Mouse (Mus musculus) adrenal gland, adult 2 months (tissue): ENCODE results near the gene Lamb3. TPM values are rescaled to one million over a fixed set of nuclear protein-coding genes. Genes with fewer than 3 reads are reported as not detected.
"Not testable (repeated sequence)": the region's sequence is repeated elsewhere in the genome, so short reads cannot be mapped to it uniquely, and the experiment has no call there.

Experiments
- DNase-seq: peaks from one replicate; pipeline ENCODE4 v3.0.0; 2021
- polyA plus RNA-seq: library from polyadenylated mRNA; depleted of rRNA; stranded (reverse); fragments of >200 nt; gene quantifications from 2 replicates; pipeline ENCODE4 v1.2.3, GENCODE M21; 2012
- total RNA-seq, 2 experiments: library from RNA; stranded (reverse); gene quantifications; 2 replicates each; pipeline ENCODE4 v1.2.3; 2021

Lamb3 gene
- total and polyA plus RNA-seq, 3 experiments = 0.30 to 2.3 (median 0.69) TPM

DNA sequence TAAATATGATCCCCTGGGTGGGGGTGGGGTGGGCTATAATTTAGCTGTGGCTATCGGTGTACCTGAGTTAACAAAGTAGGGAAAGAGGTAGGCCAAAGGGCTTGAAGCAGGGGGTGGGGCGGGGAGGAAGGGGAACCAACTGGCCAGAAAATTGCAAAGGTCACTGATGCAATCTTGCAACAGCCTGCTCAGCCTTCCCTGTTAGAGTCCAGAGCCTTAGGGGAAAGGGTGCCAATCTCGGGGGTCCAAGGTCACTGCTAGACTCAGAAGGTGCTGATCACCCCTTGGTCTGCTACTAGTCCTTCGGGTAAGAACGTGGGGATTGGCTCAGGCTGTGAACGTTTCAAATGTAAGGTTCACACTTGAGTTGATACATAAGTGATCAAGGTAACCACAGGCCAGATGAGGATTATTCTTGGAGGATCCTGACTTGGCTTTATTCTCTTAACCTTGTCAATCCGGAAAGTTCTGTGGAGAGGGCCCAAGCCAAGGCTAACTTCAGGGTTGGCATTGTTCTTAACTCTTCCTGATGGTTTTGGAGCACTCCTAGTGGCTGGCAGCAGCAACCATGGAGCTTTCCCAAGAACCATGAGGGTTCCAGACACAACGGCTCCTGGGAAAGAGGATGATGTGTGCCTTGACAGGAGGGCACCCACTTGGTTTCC lies 67.0 kb downstream of the Lamb3 start:
- DNase-seq = peak; percentile 61

DNA sequence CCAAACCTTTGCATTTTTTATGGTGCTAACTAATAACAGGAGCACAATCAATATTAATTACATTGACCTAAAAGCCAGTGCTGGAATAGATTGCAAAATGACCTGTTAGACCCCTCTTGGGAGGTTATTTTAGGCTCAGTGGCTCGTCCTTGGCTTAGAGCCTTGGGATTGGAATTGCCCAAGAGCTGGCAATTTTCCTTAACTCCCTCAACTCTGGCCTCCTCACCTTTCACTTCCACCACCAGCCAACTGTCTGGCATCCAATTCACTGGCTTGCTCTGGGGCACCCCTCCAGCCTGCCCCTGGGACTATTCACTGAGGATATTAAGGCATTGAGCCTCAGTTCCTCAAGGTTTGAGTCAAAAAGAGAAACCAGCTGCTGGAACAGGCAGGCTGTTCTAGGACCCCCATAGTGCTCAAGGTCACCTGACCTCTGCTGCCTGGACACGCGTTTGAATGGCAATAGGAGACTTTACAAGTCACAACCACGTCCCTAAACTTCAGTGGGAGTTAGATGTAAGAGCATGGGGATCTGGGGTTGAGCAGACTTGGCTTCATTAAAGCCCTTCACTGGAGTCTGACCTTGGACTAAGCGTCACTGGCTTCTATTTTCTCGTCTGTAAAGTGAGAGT lies 71.0 kb downstream of the Lamb3 start:
- peak; percentile 81 for DNase-seq

DNA sequence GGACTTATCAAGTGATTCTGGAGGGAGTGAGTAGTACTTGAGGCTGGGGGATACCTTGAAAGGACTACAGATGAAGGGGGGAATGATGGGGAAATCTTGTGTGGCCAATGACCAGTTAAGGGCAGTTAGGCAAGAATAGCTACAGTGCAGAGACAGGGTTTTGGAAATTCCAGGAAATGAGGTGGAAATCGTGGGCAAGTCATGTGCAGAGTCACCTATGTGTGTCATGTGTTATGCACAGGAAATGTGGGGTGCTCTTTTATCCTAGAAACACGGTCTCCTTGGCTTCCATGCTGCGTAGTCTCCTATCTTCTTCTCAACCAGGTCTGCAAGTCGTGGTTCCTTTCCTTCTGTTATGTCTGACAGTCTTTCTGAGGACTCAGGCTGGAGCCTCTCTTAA lies 72.0 kb downstream of the Lamb3 start:
- DNase-seq = no peak

DNA sequence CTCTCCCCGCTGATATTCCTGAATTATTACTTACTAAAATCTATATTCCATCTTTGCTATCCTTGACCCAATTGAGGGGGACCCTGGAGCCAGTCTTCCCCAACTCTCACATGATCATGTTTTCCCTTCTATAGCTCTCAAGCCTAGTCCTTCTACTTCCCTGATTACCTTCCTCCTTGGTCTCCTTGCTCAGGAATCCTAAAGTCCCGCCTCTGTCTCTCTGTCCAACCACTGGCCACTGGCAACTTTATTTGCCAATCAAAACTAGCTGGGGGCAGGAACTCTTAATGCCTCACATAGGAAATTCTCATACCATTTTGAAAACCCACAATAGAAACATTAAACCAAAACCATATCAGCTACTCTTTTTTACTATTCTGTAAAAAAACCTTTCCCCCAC lies 73.8 kb downstream of the Lamb3 start:
- no peak for DNase-seq

DNA sequence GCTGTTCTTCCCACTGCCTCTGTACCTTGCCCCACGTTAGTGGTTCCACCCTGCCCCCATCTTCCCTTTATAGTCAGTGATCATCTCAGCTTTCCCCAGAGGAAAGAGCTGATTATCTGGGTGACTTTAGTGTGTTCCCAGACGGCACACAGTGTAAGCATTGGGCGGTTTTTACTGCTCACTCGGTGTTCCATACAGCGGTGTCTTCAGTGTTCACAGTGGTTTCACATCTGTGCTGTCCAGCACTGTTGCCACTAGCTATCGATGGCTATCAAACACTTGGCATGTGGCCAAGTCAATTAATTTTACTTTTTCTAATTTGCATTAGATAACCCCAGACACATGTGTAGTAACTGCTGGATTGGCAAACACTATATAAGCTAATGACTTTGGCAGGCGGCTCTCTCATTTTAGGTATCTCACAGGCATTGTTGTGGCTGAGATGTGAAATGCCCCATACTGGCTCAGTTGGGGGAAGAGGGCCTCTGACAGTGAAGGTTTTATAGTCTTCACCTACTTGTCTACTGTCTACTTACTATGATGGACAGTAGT lies 76.8 kb downstream of the Lamb3 start:
- DNase-seq = no peak

DNA sequence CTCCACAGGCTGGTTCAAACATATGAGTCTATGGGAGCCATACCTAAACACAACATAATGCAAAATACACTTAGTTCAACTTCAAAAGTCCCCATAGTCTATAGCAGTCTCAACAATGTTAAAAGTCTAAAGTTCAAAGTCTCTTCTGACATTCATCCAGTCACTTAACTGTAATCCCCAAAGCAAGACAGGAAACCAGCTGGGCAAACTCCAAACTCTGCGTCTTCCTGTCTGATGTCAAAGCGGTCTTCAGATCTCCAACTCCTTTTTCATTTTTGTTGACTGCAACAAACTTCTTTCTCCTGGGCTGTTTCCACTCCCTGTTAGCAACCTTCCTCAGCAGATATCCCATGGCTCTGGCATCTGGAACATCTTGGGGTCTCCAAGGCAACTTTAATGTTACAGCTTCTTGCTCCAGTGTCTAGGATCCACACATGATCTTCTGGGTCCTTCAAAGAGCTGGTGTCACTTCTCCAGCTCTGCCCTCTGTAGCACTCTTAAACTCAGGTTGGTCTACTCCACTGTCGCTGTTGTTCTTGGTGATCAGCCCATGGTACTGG lies 78.3 kb downstream of the Lamb3 start:
- DNase-seq = not testable (repeated sequence)

DNA sequence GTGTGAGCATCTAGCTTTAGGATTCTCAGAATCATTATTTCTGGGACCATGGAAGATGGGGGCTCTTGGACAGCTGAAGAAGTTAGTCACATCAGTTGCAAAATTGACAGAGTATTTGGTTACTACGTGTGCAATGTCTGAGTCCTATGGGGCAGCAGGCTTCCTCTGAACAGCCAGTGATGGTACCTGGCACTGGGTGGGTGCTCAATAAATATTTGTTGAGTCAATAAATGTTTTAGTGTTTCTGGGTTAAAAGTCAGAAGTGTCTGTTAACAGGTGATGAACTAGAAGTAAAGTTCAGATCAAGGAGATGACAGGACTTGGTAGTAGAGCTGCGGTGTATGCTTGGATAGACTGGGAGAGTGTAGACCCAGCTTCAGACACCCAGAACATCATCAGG lies 80.1 kb downstream of the Lamb3 start:
- DNase-seq = no peak

DNA sequence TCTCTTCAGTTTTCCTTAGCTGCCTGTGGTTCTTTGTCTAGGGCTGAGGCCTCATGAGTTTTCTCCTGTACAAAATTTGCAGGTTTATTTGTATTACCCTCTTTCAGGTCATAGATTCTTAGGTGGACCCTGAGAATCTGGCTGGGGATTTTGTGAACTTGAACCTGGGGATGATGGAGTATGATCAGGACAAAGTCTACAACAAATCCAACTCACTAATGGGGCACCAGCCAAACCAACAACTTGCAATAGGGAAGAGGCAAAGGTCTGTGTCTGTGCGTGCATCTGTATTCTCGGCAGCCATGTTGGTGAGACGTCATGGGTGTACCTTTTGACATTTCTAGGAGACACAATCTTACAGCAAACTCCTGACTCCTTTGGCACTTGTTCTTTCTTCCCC lies 81.6 kb downstream of the Lamb3 start:
- DNase-seq = no peak

DNA sequence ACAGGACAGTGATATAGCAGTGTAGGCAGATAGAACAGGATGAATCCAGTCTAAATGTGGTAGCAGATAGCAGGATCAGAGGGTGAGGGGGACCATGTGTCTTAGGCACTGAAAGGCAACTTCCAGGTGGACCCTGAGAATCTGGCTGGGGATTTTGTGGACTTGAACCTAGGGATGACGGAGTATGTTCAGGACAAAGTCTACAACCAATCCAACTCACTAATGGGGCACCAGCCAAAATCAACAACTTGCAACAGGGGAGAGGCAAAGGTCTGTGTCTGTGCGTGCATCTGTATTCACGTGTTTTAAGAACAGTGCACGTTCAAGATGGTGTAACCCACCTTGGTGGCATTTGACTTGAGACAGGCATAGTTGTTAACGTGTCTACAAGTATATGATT lies 82.4 kb downstream of the Lamb3 start:
- DNase-seq = peak; percentile 19

DNA sequence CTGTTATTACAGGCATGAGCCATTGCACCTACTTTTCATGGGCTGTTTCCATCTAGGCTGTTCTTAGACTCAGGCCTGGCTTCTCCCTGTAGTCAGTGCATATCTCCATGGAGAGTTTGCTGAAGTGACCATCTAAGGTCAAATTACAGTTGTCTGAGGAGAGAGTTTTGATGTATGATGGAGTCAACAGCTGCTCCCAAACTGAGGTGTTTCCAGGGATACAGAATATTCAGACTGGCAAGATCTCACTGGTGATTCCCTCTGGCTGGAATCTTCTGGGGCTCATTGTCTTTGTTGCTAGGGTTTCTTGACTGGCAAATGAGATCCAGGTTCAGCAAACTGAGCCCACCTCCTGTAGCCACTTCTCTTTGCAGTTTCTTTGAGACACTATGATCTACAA lies 83.2 kb downstream of the Lamb3 start:
- no peak for DNase-seq

DNA sequence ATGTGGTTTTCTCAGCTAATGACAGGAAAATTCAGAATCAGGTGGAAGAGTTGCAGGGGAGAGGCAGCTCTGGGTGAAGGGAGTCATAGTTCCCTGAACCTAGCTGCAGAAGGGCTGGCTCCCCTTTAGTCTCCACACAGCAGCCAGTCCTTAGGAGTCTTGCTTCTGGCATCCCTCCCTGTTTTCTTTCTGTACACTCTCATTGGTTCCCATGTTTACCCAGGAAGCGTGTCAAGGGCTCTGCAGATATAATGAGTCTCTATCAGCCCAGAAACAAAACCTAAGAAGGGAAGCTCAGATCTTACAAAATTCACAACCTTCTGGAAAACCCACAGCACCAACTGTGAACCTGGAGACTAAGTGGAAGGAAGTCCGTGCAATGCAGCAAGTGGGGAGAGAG lies 85.5 kb downstream of the Lamb3 start:
- no peak for DNase-seq

DNA sequence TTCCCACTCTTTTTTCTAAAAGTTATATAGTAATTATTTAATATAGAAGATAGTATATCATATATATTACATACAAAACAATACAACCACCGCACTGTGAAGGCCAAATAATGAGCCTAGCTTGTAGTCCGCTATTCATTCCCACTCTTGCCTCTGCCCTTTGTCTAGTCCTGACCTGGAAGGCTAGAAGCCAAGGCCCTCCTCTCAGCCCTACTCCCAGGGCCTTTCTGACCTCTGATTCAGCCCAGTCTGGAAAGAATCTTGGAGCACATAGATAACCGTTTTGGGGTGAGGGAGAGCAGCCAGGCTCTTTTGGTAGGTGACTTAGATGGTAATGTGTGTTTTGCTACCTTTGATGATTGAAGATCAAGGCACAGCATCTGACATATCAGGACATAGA lies 86.4 kb downstream of the Lamb3 start:
- DNase-seq = peak; percentile 48

DNA sequence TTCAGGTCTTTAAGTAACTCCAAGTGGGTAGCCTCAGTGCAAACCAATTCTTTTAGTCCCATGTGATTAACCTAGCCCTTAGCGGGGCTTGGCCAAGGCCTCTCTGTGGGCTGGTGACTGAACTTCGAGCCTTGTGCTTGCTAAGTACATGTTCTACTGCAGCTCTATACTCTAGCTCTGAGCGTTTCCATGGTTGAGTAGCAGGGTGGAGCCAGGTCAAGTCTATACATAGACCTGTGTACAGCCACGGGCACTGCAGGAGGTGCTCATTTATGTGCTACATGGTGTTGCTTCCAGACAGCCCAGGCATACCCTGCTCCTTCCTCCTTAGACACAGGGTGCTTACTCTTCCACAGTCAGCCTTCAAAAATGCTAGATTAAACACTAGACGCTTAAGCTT lies 88.4 kb downstream of the Lamb3 start:
- DNase-seq = no peak

DNA sequence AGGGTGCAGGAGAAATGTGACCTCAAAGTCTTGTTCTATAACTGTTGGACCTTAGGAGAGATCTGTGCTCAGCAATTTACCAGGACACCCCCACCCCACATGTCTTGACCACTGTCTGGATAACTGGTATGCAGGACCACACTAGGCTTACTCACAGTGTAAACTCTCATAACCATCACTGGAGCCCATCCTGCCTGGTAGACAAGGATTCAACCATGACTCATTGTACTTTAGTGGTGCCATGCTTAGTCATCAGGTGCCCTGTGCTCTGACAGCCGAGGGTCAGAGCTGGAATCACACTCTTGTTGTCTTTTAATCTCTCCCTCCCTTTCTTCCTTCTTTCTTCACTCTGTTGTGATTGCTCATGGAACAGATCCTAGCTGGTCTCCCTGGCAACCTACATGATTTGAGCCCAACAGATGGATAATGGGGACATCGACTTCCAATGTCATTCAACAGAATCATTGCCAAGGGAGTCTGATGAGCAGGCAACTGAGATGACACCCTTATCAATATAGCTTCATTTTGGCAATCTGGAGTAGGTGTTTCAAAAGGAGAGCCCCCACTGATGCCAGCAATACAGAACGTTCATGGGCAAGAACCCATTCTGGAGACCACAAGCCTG lies 90.8 kb downstream of the Lamb3 start:
- DNase-seq = peak; percentile 68

DNA sequence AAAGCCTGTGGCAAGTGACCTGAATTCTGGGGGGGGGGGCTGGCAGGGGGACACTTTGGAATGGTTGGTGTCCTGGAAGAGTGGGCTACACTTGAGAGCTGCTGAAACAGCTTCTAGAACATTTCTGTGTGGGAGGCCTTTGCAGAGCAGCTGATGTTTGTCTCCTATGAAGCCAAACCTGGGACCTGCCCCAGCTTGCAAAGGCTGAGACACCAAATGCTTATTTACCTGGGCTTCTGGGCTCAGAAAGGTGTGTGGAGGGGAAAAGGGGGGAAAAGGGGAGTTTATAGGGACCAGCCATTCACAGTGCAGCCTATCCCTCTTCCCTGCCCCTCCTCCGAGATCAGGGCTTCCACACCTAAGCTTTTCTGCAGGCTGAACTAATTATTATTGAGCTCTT lies 92.5 kb downstream of the Lamb3 start:
- no peak for DNase-seq

DNA sequence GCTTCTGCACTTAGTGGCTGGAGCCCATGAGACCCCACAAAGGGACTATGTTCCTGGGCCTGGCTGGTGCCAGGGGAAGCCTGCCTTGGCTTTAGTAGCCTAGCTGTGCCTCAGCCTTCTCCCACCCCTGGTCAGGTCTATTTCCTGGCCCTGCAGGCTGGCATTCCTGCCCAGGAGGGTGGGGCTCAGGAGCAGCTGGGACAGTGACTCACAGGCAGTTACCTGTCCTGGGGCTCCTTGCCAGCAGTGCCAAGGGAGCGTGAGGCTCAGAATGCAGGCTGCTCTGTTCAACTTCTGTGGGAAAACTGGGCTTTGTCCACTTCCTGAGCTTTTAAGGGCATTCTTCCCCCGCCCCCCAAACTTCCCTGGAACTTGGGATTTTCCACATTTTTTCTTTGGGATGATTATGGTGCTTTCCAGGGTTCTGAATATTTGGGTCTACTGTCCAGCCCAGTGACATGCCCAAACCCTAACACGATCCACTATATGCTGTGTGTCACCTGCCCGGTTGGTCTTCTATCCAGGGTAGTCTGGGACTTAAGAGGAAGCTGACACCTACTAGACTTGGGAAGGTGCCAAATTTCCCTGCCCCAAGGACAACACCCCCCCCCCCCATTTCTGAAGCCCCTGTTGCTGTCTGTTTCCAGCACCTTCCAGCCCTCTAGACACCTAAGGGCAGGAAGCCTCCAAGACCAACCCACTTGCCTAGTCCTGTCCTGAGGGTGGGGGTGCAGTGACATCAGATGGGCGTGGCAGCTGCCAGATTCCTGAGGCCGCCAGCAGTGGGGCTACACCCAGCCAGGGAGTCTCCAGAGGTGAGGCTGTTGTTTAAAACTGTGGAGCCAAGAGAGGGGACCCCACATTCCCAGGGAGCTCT lies 94.0 kb downstream of the Lamb3 start:
- no peak for DNase-seq

DNA sequence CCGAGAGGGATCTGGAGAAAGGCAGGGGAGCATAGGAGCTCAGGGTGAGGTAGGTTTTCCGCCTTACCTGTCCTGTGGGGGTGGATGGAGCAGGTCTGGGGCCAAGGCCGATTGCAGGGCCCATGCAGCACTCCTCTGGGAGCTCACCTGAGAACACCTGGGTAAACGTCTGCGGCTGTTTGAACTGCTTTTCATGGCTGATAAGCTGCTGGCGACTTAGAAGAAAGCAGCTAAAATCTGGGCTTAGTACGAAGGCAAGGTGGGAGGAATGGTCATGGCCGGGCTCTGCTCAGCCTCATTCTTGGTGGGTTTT lies 94.5 kb downstream of the Lamb3 start:
- DNase-seq = no peak

DNA sequence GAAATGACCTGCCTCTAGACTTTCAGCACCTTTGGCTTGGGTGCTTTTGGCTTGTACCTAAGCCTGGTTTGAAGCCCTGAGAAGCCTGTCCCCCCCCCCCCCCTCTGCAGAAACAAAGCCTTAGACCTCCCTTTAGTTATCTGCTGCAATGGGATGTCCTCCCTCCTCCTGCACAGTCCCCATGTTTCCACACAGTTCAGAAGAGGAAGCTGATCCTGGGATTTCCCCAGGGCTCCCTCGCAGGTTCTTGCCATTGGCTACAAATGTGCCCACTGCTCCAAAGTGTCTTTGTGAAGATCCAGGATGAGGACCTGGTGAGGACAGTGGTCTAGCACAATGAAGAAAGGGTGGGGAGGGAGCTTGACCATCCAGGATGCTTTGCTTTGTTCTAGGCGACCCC lies 95.6 kb downstream of the Lamb3 start:
- DNase-seq = no peak

DNA sequence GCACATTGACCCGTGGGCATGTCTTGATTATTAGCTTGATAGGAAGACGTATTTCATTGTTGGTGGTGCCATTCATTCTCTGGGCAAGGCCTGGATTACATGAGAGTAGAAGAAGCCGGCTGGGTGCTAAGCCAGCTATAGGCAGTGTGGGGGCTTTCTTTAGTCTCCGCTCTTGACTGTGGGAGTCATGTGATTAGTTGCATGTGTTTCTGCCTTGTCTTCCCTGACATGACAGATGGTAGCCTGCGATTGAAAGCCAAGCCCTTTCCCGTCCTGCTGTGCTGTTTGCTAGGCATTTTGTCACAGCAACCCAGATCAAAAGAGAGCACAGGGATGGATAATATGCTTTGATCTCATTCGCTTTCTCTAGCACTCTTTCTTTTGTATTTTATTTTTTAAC lies 97.9 kb downstream of the Lamb3 start:
- DNase-seq = no peak

DNA sequence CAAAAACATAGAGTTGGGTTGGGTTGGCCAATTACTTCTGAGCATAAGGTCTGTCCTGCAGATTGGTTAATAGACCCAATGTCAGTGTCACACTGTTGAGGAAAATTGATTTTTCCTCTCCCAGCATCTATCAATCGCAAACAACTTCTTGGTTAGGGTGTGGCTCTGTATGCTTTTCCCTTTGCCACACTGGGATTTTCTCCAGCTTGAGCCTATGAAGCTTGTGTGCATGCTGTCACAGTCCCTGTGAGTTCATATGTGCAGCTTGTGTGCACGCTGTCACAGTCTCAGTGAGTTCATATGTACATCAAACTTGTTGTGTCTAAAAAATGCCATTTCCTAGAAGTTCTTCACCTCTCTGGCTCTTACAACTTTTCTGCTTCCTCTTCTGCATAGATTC lies 99.3 kb downstream of the Lamb3 start:
- DNase-seq = no peak

DNA sequence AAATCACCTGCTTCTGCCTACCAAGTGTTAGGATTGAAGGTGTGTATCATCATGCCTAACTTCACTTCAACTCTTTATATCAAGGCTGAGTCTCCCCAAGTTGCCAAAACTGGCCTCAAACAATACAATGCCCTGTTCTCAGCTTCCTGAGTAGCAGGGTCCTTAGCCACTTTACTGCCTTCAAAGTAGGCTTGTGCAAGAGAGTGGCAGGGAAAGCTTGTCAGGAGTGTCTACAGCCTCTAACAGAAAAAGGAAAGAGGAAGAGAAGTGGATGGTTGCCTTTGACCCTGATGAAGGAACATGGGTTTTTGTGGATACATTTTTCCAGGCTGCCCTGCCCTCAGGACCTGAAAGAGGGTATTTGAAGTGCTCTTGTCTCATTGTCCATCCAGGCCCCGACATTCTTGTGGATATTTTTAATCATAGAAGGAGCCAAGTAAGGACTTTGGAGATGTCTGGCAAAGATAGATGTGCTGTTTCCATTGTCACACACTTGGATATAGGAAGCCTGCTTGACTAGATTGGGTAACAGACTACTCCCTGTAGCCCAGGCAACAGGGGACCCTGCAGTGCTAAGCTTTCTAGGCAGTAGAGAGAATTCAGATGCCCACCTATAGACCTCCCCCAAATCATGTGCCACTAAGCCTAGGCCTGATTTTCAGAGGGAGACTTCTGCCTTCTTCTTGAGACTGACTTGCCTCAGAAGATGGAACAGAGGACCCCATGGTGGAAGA lies 102.5 kb downstream of the Lamb3 start:
- no peak for DNase-seq
